Mouse (Mus musculus) CH12.LX (cell line): ENCODE data around the gene Prrc2b. TPM values are rescaled to one million over a fixed set of nuclear protein-coding genes. Genes with fewer than 3 reads are reported as not detected.
A peak's percentile ranks its signal among the peaks of the same experiment; 100 is the strongest.

Experiments used
- DNase-seq: peaks from one replicate; pipeline ENCODE4 v3.0.0-alpha.2; 2013; ENCODE audit errors: extremely low read depth
- H3K27ac ChIP-seq: 2 replicates; pipeline ENCODE4 v1.5.1; 2012; ENCODE audit warnings: low read depth, mild to moderate bottlenecking, control low read depth, moderate library complexity; ENCODE audit not compliant: insufficient read depth
- H3K27me3 ChIP-seq: replicated peaks from 2 replicates; pipeline ENCODE3; 2012; ENCODE audit warnings: inconsistent platforms
- H3K36me3 ChIP-seq, 2 experiments: replicated peaks in 1 of 2; 2 replicates each; pipeline versions ENCODE3 to v1.6.1; 2012; ENCODE audit warnings: inconsistent platforms in 1 of 2, low read length in 1 of 2, mild to moderate bottlenecking in 1 of 2, mixed read lengths in 1 of 2, moderate library complexity in 1 of 2; ENCODE audit not compliant: control insufficient read depth in 1 of 2, insufficient read depth in 1 of 2
- H3K4me1 ChIP-seq, 2 experiments: 2 replicates each; pipeline ENCODE4 v1.6.1; 2012; ENCODE audit warnings: inconsistent platforms in 1 of 2, moderate library complexity in 1 of 2; ENCODE audit not compliant: insufficient read depth in 2 of 2, control insufficient read depth in 1 of 2
- H3K4me2 ChIP-seq: 2 replicates; pipeline ENCODE4 v1.6.1; 2012; ENCODE audit warnings: low read depth, mild to moderate bottlenecking, control low read depth; ENCODE audit not compliant: poor library complexity, insufficient read depth, severe bottlenecking
- H3K4me3 ChIP-seq, 3 experiments: fragments of 150-350 bp in 1 of 3; sonication (generic) in 1 of 3; replicated peaks in 1 of 3; 2 replicates each; pipeline versions ENCODE3 to v1.5.1; 2011 to 2012; ENCODE audit warnings: low read depth in 2 of 3, low read length in 2 of 3, mild to moderate bottlenecking in 2 of 3, moderate library complexity in 2 of 3, control low read depth in 1 of 3, improper control_type of control experiment in 1 of 3, inconsistent platforms in 1 of 3, mixed read lengths in 1 of 3; ENCODE audit not compliant: poor library complexity in 1 of 3
- H3K79me2 ChIP-seq: replicated peaks from 2 replicates; pipeline ENCODE4 v1.6.1; 2012; ENCODE audit warnings: mild to moderate bottlenecking, moderate library complexity; ENCODE audit not compliant: control insufficient read depth, poor library complexity, insufficient read depth, severe bottlenecking; ENCODE audit errors: extremely low read depth
- H3K9ac ChIP-seq: 2 replicates; pipeline ENCODE4 v1.6.1; 2012; ENCODE audit warnings: low read depth, mild to moderate bottlenecking, control low read depth, moderate library complexity; ENCODE audit not compliant: insufficient read depth
- H3K9me3 ChIP-seq: replicated peaks from 2 replicates; pipeline ENCODE3; 2012; ENCODE audit warnings: low read length, inconsistent platforms, mixed read lengths
- CHD1 ChIP-seq: IDR thresholded peaks from 2 replicates; pipeline ENCODE4 v1.6.1; 2012; ENCODE audit warnings: low read depth, low read length, improper control_type of control experiment, inconsistent platforms
- CHD2 ChIP-seq: IDR thresholded peaks from 2 replicates; pipeline ENCODE4 v1.6.1; 2011; ENCODE audit warnings: low read length, improper control_type of control experiment
- CTCF ChIP-seq, 2 experiments: IDR thresholded peaks in 1 of 2; conservative IDR thresholded peaks in 1 of 2; 2 replicates each; pipeline ENCODE4 v1.5.1; 2011 to 2012; ENCODE audit warnings: low read depth in 2 of 2, low read length in 2 of 2, improper control_type of control experiment in 1 of 2, inconsistent platforms in 1 of 2, mild to moderate bottlenecking in 1 of 2, moderate library complexity in 1 of 2
- E2F4 ChIP-seq: IDR thresholded peaks from 2 replicates; pipeline ENCODE4 v1.6.1; 2011; ENCODE audit warnings: low read depth, low read length, improper control_type of control experiment; ENCODE audit not compliant: insufficient replicate concordance
- ELF1 ChIP-seq: IDR thresholded peaks from 2 replicates; pipeline ENCODE4 v1.6.1; 2014; ENCODE audit warnings: low read depth, mild to moderate bottlenecking, inconsistent platforms, low read length, improper control_type of control experiment
- EP300 ChIP-seq: IDR thresholded peaks from 2 replicates; pipeline ENCODE4 v1.6.1; 2011; ENCODE audit warnings: low read length, improper control_type of control experiment
- ETS1 ChIP-seq: conservative IDR thresholded peaks from 2 replicates; pipeline ENCODE4 v1.6.1; 2012; ENCODE audit warnings: low read depth, mild to moderate bottlenecking, inconsistent platforms, low read length, improper control_type of control experiment, moderate library complexity
- JUND ChIP-seq: conservative IDR thresholded peaks from 2 replicates; pipeline ENCODE4 v1.6.1; 2011; ENCODE audit warnings: low read depth, low read length, improper control_type of control experiment
- KAT2A ChIP-seq: IDR thresholded peaks from 2 replicates; pipeline ENCODE4 v1.6.1; 2012; ENCODE audit warnings: low read length, improper control_type of control experiment, inconsistent platforms; ENCODE audit not compliant: insufficient replicate concordance
- MAFK ChIP-seq: IDR thresholded peaks from 2 replicates; pipeline ENCODE4 v1.6.1; 2011; ENCODE audit warnings: low read length, improper control_type of control experiment; ENCODE audit not compliant: insufficient replicate concordance
- MAZ ChIP-seq: IDR thresholded peaks from 2 replicates; pipeline ENCODE4 v1.6.1; 2012; ENCODE audit warnings: low read depth, mild to moderate bottlenecking, inconsistent platforms, low read length, improper control_type of control experiment, moderate library complexity
- MEF2A ChIP-seq: IDR thresholded peaks from 2 replicates; pipeline ENCODE4 v1.6.1; 2014; ENCODE audit warnings: low read depth, mild to moderate bottlenecking, inconsistent platforms, low read length, improper control_type of control experiment, borderline replicate concordance
- MXI1 ChIP-seq: IDR thresholded peaks from 2 replicates; pipeline ENCODE4 v1.6.1; 2011; ENCODE audit warnings: mild to moderate bottlenecking, low read depth, low read length, improper control_type of control experiment
- MYC ChIP-seq: IDR thresholded peaks from 2 replicates; pipeline ENCODE4 v1.6.1; 2011; ENCODE audit warnings: low read depth, mild to moderate bottlenecking, improper control_type of control experiment, low read length
- NELFE ChIP-seq: IDR thresholded peaks from 2 replicates; pipeline ENCODE4 v1.6.1; 2011; ENCODE audit warnings: low read depth, low read length, improper control_type of control experiment
- NRF1 ChIP-seq: IDR thresholded peaks from 2 replicates; pipeline ENCODE4 v1.6.1; 2014; ENCODE audit warnings: low read depth, mild to moderate bottlenecking, inconsistent platforms, low read length, improper control_type of control experiment, moderate library complexity
- RAD21 ChIP-seq: IDR thresholded peaks from 2 replicates; pipeline ENCODE4 v1.6.1; 2011; ENCODE audit warnings: low read depth, mild to moderate bottlenecking, low read length, improper control_type of control experiment, moderate library complexity
- SIN3A ChIP-seq: IDR thresholded peaks from 2 replicates; pipeline ENCODE4 v1.6.1; 2012; ENCODE audit warnings: low read length, improper control_type of control experiment, inconsistent platforms
- SMC3 ChIP-seq: IDR thresholded peaks from 2 replicates; pipeline ENCODE4 v1.6.1; 2011; ENCODE audit warnings: low read depth, low read length, improper control_type of control experiment
- UBTF ChIP-seq: IDR thresholded peaks from 2 replicates; pipeline ENCODE4 v1.6.1; 2012; ENCODE audit warnings: low read depth, mild to moderate bottlenecking, inconsistent platforms, low read length, improper control_type of control experiment, moderate library complexity
- USF2 ChIP-seq: conservative IDR thresholded peaks from 2 replicates; pipeline ENCODE4 v1.6.1; 2011; ENCODE audit warnings: low read depth, low read length, improper control_type of control experiment
- ZC3H11A ChIP-seq: IDR thresholded peaks from 2 replicates; pipeline ENCODE4 v1.6.1; 2012; ENCODE audit warnings: low read depth, mild to moderate bottlenecking, inconsistent platforms, low read length, improper control_type of control experiment
- ZNF384 ChIP-seq: IDR thresholded peaks from 2 replicates; pipeline ENCODE4 v1.6.1; 2012; ENCODE audit warnings: low read depth, low read length, improper control_type of control experiment, inconsistent platforms
- dilution Hi-C: fragments of 300-500 bp; cut with MboI; formaldehyde crosslinking; loops from 2 replicates; pipeline ENCODE4 v1.14.3; 2020; ENCODE audit warnings: low sequenced_read_pairs; ENCODE audit not compliant: extremely low pct_unique_long_range_greater_than_20kb, extremely low pct_ligation_motif_present
- in situ Hi-C: fragments of 300-500 bp; cut with MboI; formaldehyde crosslinking; loops from 3 replicates; pipeline ENCODE4 v1.14.3; 2019; ENCODE audit warnings: low sequenced_read_pairs, low pct_ligation_motif_present, low pct_unique_long_range_greater_than_20kb, mixed read lengths
- polyA plus RNA-seq: library from polyadenylated mRNA; unstranded; fragments of >175 nt; gene quantifications from 2 replicates; pipeline ENCODE4 v1.2.1, GENCODE M21; 2012; ENCODE audit warnings: low read depth; ENCODE audit not compliant: insufficient read length
- total RNA-seq, 2 experiments: library from RNA; depleted of rRNA; stranded (reverse); fragments of 300-350 nt in 1 of 2; fragments of >200 nt in 1 of 2; gene quantifications; 2 replicates each; pipeline ENCODE4 v1.2.3; 2012 to 2014

Prrc2b gene
- total and polyA plus RNA-seq, 3 experiments = 7.6 to 59.9 (median 42.2) TPM

GRCm38 (mm10) chr2:32160525-32160924, 9.6 kb downstream of the Prrc2b start:
- no peak overlapping the region for H3K9ac ChIP-seq
- H3K9me3 ChIP-seq = peaks cover 5% of the 10 kb centered on the region
- H3K4me3 ChIP-seq = no peak overlapping the region
- peaks cover 99% of the 10 kb centered on the region for H3K79me2 ChIP-seq
- DNase-seq = no peak
- peaks cover 42 to 93% of the 10 kb centered on the region in 2 experiments for H3K4me1 ChIP-seq
- TF ChIP-seq CHD1 = 0 out of 2 replicates have a peak, but pooled peaks have one; percentile 32
- TF ChIP-seq MYC = no peak
- TF ChIP-seq, all 38 proteins: peak for 1
- dilution Hi-C loops = no loop called here
- Histone ChIP-seq H3K36me3 (peaks cover 0 to 59% of the 10 kb centered on the region in 2 experiments), H3K4me2 (no peak overlapping the region), H3K27me3 (no peaks in the 10 kb centered on the region), H3K27ac (peak overlapping the region; percentile 17; the same call in 1 of the 2 replicates)
- in situ Hi-C loops = no loop called here

DNA sequence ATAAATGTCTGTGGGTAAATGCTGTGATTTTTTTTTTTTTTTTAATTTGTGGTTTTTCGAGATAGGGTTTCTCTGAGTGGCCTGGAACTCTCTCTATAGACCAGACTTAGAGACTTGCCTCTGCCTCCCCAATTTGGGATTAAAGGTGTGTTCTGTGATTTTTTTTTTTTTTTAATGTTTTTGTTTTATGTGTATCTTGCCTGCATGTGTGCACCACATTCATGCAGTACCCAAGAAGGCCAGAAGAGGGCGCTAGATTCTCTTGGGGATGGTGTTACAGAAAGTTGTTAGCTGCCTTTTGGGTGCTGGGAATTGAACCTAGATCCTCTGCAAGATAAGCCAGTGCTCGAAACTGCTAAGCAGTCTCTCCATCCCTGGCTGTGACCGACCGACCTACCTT, 10.1 kb downstream of the Prrc2b start:
- Histone ChIP-seq H3K9ac (no peak overlapping the region), H3K36me3 (peaks cover 0 to 60% of the 10 kb centered on the region in 2 experiments), H3K4me3 (no peak overlapping the region), H3K9me3 (peaks cover 5% of the 10 kb centered on the region), H3K27ac (peak overlapping the region; percentile 92), H3K79me2 (peaks cover 98% of the 10 kb centered on the region)
- dilution Hi-C loops = no loop called here
- no peak for DNase-seq
- in situ Hi-C loops = no loop called here
- TF ChIP-seq CTCF (conservative IDR thresholded peaks at IDR 0.05 in 1 of 2, IDR thresholded peaks at IDR 0.05 in 1 of 2; ENCODE audit: low read depth in 2 of 2, low read length in 2 of 2) (peak; percentile 44 to 69), MXI1 (no peak), CHD1 (0 out of 2 replicates have a peak, but pooled peaks have one; percentile 7), ZNF384 (peak; percentile 55; the same call in 1 of the 2 replicates)
- TF ChIP-seq, all 38 proteins: peak for 3
- H3K27me3 ChIP-seq = no peaks in the 10 kb centered on the region
- no peak overlapping the region for H3K4me2 ChIP-seq
- peaks cover 42 to 92% of the 10 kb centered on the region in 2 experiments for H3K4me1 ChIP-seq

DNA sequence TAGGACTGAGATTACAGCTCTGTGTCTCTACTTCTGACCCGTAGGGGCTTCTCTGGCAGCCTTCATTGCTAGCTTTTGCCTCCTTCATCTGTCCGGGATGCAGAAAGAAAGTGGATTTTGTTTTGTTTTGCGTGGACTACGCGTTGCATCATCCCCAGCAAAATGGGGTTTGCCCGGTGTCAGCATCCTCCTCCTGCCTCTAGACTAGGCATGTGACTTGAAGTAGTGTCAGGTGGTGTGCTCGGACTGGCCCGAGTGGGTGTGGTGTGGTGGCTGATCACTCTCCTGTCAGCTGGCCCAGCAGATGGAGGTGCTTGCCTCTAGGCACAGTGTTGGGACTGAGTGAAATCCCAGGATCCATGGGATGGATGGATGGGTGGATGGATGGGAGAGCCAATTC, 11.2 kb downstream of the Prrc2b start:
- no peaks in the 10 kb centered on the region for H3K27me3 ChIP-seq
- H3K27ac ChIP-seq = peak overlapping the region; percentile 92
- in situ Hi-C loops = no loop called here
- peak overlapping the region in 1 of 3 experiments; percentile 14 for H3K4me3 ChIP-seq
- H3K9ac ChIP-seq = peak overlapping the region; percentile 50; the same call in 1 of the 2 replicates
- peaks cover 5% of the 10 kb centered on the region for H3K9me3 ChIP-seq
- no peak for DNase-seq
- H3K79me2 ChIP-seq = peaks cover 97% of the 10 kb centered on the region
- H3K36me3 ChIP-seq = peaks cover 0 to 51% of the 10 kb centered on the region in 2 experiments
- dilution Hi-C loops = no loop called here
- H3K4me1 ChIP-seq = peaks cover 37 to 91% of the 10 kb centered on the region in 2 experiments
- H3K4me2 ChIP-seq = peak overlapping the region; percentile 76
- TF ChIP-seq CHD2 (peak; percentile 34; the same call in 1 of the 2 replicates), NRF1 (no peak; the same call in 1 of the 2 replicates), JUND (no peak), SIN3A (peak; percentile 96), NELFE (peak; percentile 35; the same call in 1 of the 2 replicates), MXI1 (peak; percentile 89), MAFK (no peak), ZNF384 (no peak), MEF2A (peak; percentile 17; the same call in 1 of the 2 replicates), KAT2A (no peak), MAZ (0 out of 2 replicates have a peak, but pooled peaks have one; percentile 40), USF2 (peak; percentile 62), ETS1 (peak; percentile 88), ELF1 (no peak), ZC3H11A (no peak), UBTF (no peak), MYC (peak; percentile 86; the same call in 1 of the 2 replicates), SMC3 (no peak), CTCF (conservative IDR thresholded peaks at IDR 0.05 in 1 of 2, IDR thresholded peaks at IDR 0.05 in 1 of 2; ENCODE audit: low read depth in 2 of 2, low read length in 2 of 2) (no peak), EP300 (peak; percentile 38; the same call in 1 of the 2 replicates), RAD21 (no peak; the same call in 1 of the 2 replicates), E2F4 (no peak)
